Mouse (Mus musculus) liver, adult 2 months (tissue): ENCODE measurements around the gene Creb1.

Experiments used
- CTCF ChIP-seq: fragments of 200-500 bp; IDR thresholded peaks from 2 replicates; pipeline ENCODE4 v1.5.1; 2011; ENCODE audit warnings: low read depth, low read length, control low read depth
- POLR2A ChIP-seq: fragments of 200-500 bp; IDR thresholded peaks from 2 replicates; pipeline ENCODE4 v1.6.1; 2011; ENCODE audit warnings: low read length, control low read depth; ENCODE audit not compliant: insufficient read depth; ENCODE audit errors: extremely low read depth

- TF ChIP-seq POLR2A, result no peak
- no peak for TF ChIP-seq CTCF
These were observed 83.1 kb downstream of the Creb1 start for GRCm38 (mm10) chr1:64615531-64615991.
